Mouse (Mus musculus) gastrocnemius, adult 18-20 months (tissue): Measurements from ENCODE around the gene Ssbp2. TPM values are rescaled to one million over a fixed set of nuclear protein-coding genes. Genes with fewer than 3 reads are reported as not detected.

Experiments used
- DNase-seq: peaks from one replicate; pipeline ENCODE4 v3.0.0; 2021; ENCODE audit warnings: low spot score
- microRNA-seq: library from miRNA; unstranded; fragments of <30 nt; microRNA quantifications from one replicate; pipeline ENCODE4 v1.2.0, GENCODE M21; 2021
- total RNA-seq, 2 experiments: library from RNA; stranded (reverse); gene quantifications; 2 replicates each; pipeline ENCODE4 v1.2.3; 2021

Gene Ssbp2
- total RNA-seq, 2 experiments from 2014 or later: 21.3 to 23.4 TPM

DNA sequence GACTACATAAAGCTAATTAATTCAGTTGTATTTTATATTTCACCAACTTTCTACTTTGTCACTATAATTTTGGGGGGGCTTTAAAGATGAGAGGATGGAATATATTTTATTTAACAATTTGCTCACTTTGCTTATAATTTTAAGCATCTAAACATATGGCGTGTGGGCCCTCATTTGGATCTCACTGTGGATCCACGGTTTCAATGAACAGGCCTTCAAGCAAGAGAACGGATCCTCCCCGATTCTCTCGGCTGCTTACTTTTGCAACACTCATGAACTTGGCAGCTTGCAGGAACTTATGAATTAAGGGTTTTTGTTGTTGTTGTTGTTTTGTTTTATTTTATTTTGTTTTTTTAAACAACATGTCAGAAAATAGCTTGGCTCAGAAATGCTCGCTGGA, 259.4 kb downstream of the Ssbp2 start:
- DNase-seq: no peak

GRCm38 (mm10) chr13:91723108-91723735, 263.1 kb downstream of the Ssbp2 start:
- no peak for DNase-seq

- no peak for DNase-seq
Observed at GRCm38 (mm10) chr13:91723736-91724119, 263.6 kb downstream of the Ssbp2 start.

GRCm38 (mm10) chr13:91724211-91724610, 264.1 kb downstream of the Ssbp2 start:
- no peak for DNase-seq

DNA sequence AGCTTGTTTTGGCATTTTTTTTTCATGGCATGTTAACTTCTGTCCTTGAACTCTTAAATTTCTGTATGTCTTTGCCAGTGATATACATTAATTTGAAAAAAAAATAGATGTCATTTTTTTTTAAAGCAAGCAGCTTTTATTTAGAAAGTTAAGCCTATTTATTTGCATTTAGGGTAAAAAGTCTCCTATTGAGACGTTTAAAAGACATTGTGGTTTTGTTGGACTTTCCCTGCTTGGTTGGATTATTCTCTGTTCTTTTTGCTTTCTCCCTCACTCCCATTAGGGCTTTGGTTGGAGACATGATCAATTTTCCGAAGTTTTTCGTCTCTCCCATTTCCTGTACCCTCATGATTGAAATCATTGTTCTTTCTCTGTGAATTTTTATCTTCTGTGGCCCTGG, 265.0 kb downstream of the Ssbp2 start:
- no peak for DNase-seq

GRCm38 (mm10) chr13:91727899-91728298, 267.8 kb downstream of the Ssbp2 start:
- no peak for DNase-seq

DNA sequence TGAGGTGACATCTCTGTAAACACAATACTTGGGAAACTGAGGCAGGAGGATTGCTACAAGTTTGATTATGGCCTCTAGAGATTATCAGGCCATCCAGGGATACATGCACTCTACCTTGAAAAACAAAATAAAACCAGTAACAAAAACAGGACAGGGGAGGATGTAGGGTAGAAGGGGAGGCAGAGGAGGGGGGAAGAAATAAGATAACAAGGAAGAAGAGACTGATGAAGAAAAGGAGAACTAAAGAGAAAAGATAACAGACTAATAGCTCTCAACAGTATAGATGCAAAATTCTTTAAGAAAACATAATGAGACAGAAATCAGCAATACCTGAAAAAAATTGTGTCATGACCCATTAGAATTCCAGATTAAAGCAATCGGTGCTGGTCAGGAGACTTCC, 277.1 kb downstream of the Ssbp2 start:
- DNase-seq: no peak

GRCm38 (mm10) chr13:91740851-91741250, 280.8 kb downstream of the Ssbp2 start:
- DNase-seq: no peak

- DNase-seq: peak; percentile 3
Observed at GRCm38 (mm10) chr13:91741280-91742047, 281.4 kb downstream of the Ssbp2 start, which contains the start of gene Acot12. Gene Acot12 (plus strand): TSS chr13:91741512.

DNA sequence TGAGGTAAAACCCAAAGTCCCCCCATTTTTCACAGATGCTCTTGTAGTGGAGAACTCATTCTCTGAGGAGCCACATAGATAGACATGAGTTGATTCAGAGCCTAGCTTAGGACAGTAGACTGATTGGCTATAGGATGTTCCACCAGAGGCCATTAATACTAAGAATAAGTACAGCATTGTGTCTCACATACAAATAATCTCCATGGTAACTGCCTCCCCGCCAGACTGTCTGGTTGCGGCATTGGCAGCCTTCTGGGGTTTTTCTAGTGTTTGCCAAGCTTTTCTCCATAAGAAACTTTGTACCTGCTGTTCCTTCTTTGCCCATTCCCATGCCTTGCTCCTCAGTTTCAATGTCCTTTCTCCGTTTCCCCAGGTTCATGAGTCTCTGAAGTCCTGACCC, 283.1 kb downstream of the Ssbp2 start:
- DNase-seq: no peak

GRCm38 (mm10) chr13:91746470-91746869, 286.4 kb downstream of the Ssbp2 start:
- no peak for DNase-seq

DNA sequence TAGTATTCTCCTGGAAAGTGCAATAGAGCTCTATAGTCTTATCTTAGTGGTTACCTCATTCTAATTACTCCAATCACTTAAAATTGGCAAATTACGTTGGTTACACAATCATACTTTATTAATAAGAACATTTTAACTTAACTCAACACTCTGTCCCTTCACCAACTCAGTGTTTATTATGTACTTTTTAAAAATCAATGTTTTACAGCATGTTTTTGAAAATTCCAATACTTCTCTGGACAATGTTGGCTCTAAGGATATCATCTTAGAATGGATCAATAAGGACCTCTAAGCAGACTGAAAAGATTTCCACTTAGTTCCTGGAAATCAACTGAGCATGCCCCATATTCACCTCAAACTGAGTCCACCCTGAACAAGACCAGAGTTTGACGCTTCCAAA, 288.3 kb downstream of the Ssbp2 start:
- no peak for DNase-seq

DNA sequence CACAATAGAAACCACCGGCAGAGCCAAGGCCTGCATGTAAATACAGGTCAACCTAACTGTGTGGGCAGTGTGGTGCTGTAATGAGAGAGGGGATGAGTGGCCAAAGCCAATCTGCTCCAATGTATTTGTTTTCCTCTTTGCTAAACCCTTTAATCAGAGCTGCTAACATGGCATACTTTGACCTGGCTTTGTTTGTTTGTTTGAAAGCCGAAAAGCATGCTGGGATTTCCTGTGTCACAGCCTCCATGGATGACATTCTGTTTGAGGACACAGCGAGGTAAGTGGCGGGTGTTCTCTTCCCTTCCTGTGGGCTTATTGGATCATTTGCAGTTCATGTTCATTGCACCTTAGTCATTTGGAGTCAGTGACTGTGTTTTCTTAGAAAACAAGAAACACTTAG, 289.9 kb downstream of the Ssbp2 start:
- DNase-seq: no peak

Small RNA genes within 50 kb of the gene (microRNA-seq; reads per million reads assigned to microRNA genes)
- not detected for gene Gm27656

Other genes with a start within 250 kb of the Ssbp2 start
- 10 to 100 TPM; 11.3 to 13.9 TPM for gene Atg10, start 236.3 kb upstream of the Ssbp2 start, total RNA-seq